Mouse (Mus musculus): ENCODE measurements around the gene Tm2d1.
"Not testable (repeated sequence)": the region's sequence is repeated elsewhere in the genome, so short reads cannot be mapped to it uniquely, and the experiment has no call there.

The Tm2d1 gene
- long read RNA-seq, experiment 1, transcript Tm2d1-202 (7 exons, 1,027 nt): major isoform, 53 of 57 reads
- long read RNA-seq, experiment 1, partial matches to known transcripts: 0 of 57 reads
- long read RNA-seq, experiment 1, other reads (novel, unspliced or antisense): 3 of 57 reads
- long read RNA-seq, experiment 2, transcript Tm2d1-202 (7 exons, 1,027 nt): major isoform, 49 of 53 reads
- long read RNA-seq, experiment 2, partial matches to known transcripts: 0 of 53 reads
- long read RNA-seq, experiment 2, other reads (novel, unspliced or antisense): 4 of 53 reads

- intact Hi-C loops (cut with DNase I): no loop called here
Observed at GRCm38 (mm10) chr4:98382716-98383424, at the start of gene Tm2d1. Tm2d1 (minus strand) TSS chr4:98383306.

GRCm38 (mm10) chr4:98428371-98428770 lies 45.3 kb upstream of the Tm2d1 start:
- intact Hi-C loops (cut with DNase I): no loop called here

- intact Hi-C loops (cut with DNase I): not testable (repeated sequence)
Observed at GRCm38 (mm10) chr4:98415150-98415549, 32.0 kb upstream of the Tm2d1 start.

- intact Hi-C loops (cut with DNase I): no loop called here
Observed at GRCm38 (mm10) chr4:98408455-98408854, 25.3 kb upstream of the Tm2d1 start.

GRCm38 (mm10) chr4:98404412-98404811 lies 21.3 kb upstream of the Tm2d1 start:
- intact Hi-C loops (cut with DNase I): no loop called here

GRCm38 (mm10) chr4:98403492-98403891 lies 20.4 kb upstream of the Tm2d1 start:
- intact Hi-C loops (cut with DNase I): no loop called here

- intact Hi-C loops (cut with DNase I): no loop called here
Observed at GRCm38 (mm10) chr4:98401584-98401962, 18.5 kb upstream of the Tm2d1 start.

GRCm38 (mm10) chr4:98400926-98401583 lies 17.9 kb upstream of the Tm2d1 start:
- intact Hi-C loops (cut with DNase I): no loop called here

- intact Hi-C loops (cut with DNase I): no loop called here
Observed at GRCm38 (mm10) chr4:98395690-98396437, 12.8 kb upstream of the Tm2d1 start, which contains the start of gene Patj. Patj (plus strand) TSS chr4:98395785.

GRCm38 (mm10) chr4:98395346-98395689 lies 12.2 kb upstream of the Tm2d1 start:
- intact Hi-C loops (cut with DNase I): no loop called here

- intact Hi-C loops (cut with DNase I): no loop called here
Observed at GRCm38 (mm10) chr4:98385036-98385435, 1.9 kb upstream of the Tm2d1 start.

GRCm38 (mm10) chr4:98376943-98377342 lies 6.2 kb downstream of the Tm2d1 start:
- intact Hi-C loops (cut with DNase I): no loop called here

- intact Hi-C loops (cut with DNase I): no loop called here
Observed at GRCm38 (mm10) chr4:98375401-98375800, 7.7 kb downstream of the Tm2d1 start.

GRCm38 (mm10) chr4:98358034-98358809 lies 24.9 kb downstream of the Tm2d1 start:
- intact Hi-C loops (cut with DNase I): no loop called here

- intact Hi-C loops (cut with DNase I): no loop called here
Observed at GRCm38 (mm10) chr4:98348580-98348979, 34.5 kb downstream of the Tm2d1 start.

- intact Hi-C loops (cut with DNase I): no loop called here
Observed at GRCm38 (mm10) chr4:98345783-98346182, 37.3 kb downstream of the Tm2d1 start.

GRCm38 (mm10) chr4:98339992-98340564 lies 43.0 kb downstream of the Tm2d1 start:
- intact Hi-C loops (cut with DNase I): no loop called here

- intact Hi-C loops (cut with DNase I): no loop called here
Observed at GRCm38 (mm10) chr4:98338636-98339630, 44.2 kb downstream of the Tm2d1 start.

- intact Hi-C loops (cut with DNase I): no loop called here
Observed at GRCm38 (mm10) chr4:98337197-98337596, 45.9 kb downstream of the Tm2d1 start.
